Mouse (Mus musculus) myocyte (in vitro differentiated cells): Measurements from ENCODE around the gene Ttc32.

ENCODE experiments used
- MYOG ChIP-seq, 3 experiments: IDR thresholded peaks; one replicate each; pipeline ENCODE4 v1.6.1; 2011; ENCODE audit warnings: control low read depth in 2 of 3, low read depth in 2 of 3, mild to moderate bottlenecking in 2 of 3; ENCODE audit not compliant: insufficient read length in 2 of 3, control insufficient read depth in 1 of 3, insufficient read depth in 1 of 3
- POLR2A ChIP-seq: IDR thresholded peaks from one replicate; pipeline ENCODE4 v1.6.1; 2011; ENCODE audit warnings: low read depth, mild to moderate bottlenecking, control low read depth, moderate library complexity; ENCODE audit not compliant: insufficient read length

- TF ChIP-seq POLR2A = no peak
- TF ChIP-seq MYOG (IDR thresholded peaks at IDR 0.05; ENCODE audit: control insufficient read depth in 1 of 3, insufficient read depth in 1 of 3, insufficient read length in 2 of 3, low read depth in 2 of 3) = no peak
Measured at GRCm38 (mm10) chr12:9055269-9055668, 25.5 kb downstream of the Ttc32 start.
